Mouse (Mus musculus) testis, adult 2 months (tissue): ENCODE results near the gene Ralgapa2. TPM values are rescaled to one million over a fixed set of nuclear protein-coding genes. Genes with fewer than 3 reads are reported as not detected.

Experiments
- H3K27ac ChIP-seq: fragments of 200-500 bp; 2 replicates; pipeline ENCODE4 v1.5.1; 2012; ENCODE audit warnings: low read depth, low read length; ENCODE audit not compliant: control insufficient read depth, insufficient read depth
- H3K27me3 ChIP-seq: fragments of 200-500 bp; 2 replicates; pipeline ENCODE4 v1.6.1; 2012; ENCODE audit warnings: mild to moderate bottlenecking, low read length, moderate library complexity; ENCODE audit not compliant: control insufficient read depth, insufficient read depth
- H3K36me3 ChIP-seq: fragments of 200-500 bp; 2 replicates; pipeline ENCODE4 v1.6.1; 2012; ENCODE audit warnings: mild to moderate bottlenecking, low read length; ENCODE audit not compliant: control insufficient read depth, insufficient read depth
- H3K4me1 ChIP-seq: fragments of 200-500 bp; 2 replicates; pipeline ENCODE4 v1.6.1; 2012; ENCODE audit warnings: low read length; ENCODE audit not compliant: control insufficient read depth, insufficient read depth
- H3K4me3 ChIP-seq: fragments of 200-500 bp; 2 replicates; pipeline ENCODE4 v1.5.1; 2012; ENCODE audit warnings: low read depth, mild to moderate bottlenecking, low read length, moderate library complexity, mixed read lengths; ENCODE audit not compliant: control insufficient read depth
- CTCF ChIP-seq: fragments of 200-500 bp; IDR thresholded peaks from 2 replicates; pipeline ENCODE4 v1.5.1; 2012; ENCODE audit warnings: low read depth, mild to moderate bottlenecking, inconsistent platforms, low read length, moderate library complexity; ENCODE audit not compliant: control insufficient read depth, insufficient read depth, insufficient replicate concordance
- POLR2A ChIP-seq: fragments of 200-500 bp; IDR thresholded peaks from 2 replicates; pipeline ENCODE4 v1.6.1; 2012; ENCODE audit warnings: low read depth, mild to moderate bottlenecking, inconsistent platforms, low read length, moderate library complexity; ENCODE audit not compliant: control insufficient read depth
- polyA plus RNA-seq: library from polyadenylated mRNA; depleted of rRNA; stranded (reverse); fragments of >200 nt; gene quantifications from 2 replicates; pipeline ENCODE4 v1.2.3, GENCODE M21; 2012

Gene Ralgapa2
- polyA plus RNA-seq, 1 experiment, result 8.8 TPM

GRCm38 (mm10) chr2:146257037-146257436, 255.1 kb downstream of the Ralgapa2 start:
- Histone ChIP-seq H3K4me1 (no peaks in the 10 kb centered on the region), H3K27ac (no peak overlapping the region), H3K4me3 (no peak overlapping the region), H3K36me3 (no peaks in the 10 kb centered on the region), H3K27me3 (no peaks in the 10 kb centered on the region)
- TF ChIP-seq CTCF (no peak), POLR2A (no peak)

- no peak overlapping the region for H3K27ac ChIP-seq
Observed at GRCm38 (mm10) chr2:146256321-146256875, 255.7 kb downstream of the Ralgapa2 start.

GRCm38 (mm10) chr2:146255636-146256035, 256.5 kb downstream of the Ralgapa2 start:
- TF ChIP-seq CTCF (no peak), POLR2A (no peak)
- Histone ChIP-seq H3K27ac (no peak overlapping the region), H3K4me3 (no peak overlapping the region), H3K27me3 (no peaks in the 10 kb centered on the region), H3K4me1 (no peaks in the 10 kb centered on the region), H3K36me3 (no peaks in the 10 kb centered on the region)

More at GRCm38 (mm10) chr2:146256321-146256875, 255.7 kb downstream of the Ralgapa2 start:
- no peaks in the 10 kb centered on the region for H3K36me3 ChIP-seq
- no peak overlapping the region for H3K4me3 ChIP-seq
- TF ChIP-seq POLR2A (no peak), CTCF (no peak)
- H3K27me3 ChIP-seq, result no peaks in the 10 kb centered on the region
- no peaks in the 10 kb centered on the region for H3K4me1 ChIP-seq

- Histone ChIP-seq H3K27me3 (no peaks in the 10 kb centered on the region), H3K36me3 (no peaks in the 10 kb centered on the region), H3K4me3 (no peak overlapping the region), H3K27ac (no peak overlapping the region), H3K4me1 (no peaks in the 10 kb centered on the region)
- TF ChIP-seq POLR2A (no peak), CTCF (no peak)
Observed at GRCm38 (mm10) chr2:146254387-146254786, 257.8 kb downstream of the Ralgapa2 start.

- Histone ChIP-seq H3K4me1 (no peaks in the 10 kb centered on the region), H3K4me3 (no peak overlapping the region), H3K27me3 (no peaks in the 10 kb centered on the region), H3K36me3 (no peaks in the 10 kb centered on the region), H3K27ac (no peak overlapping the region)
- TF ChIP-seq CTCF, result no peak
- no peak for TF ChIP-seq POLR2A
Observed at GRCm38 (mm10) chr2:146250236-146250904, 261.8 kb downstream of the Ralgapa2 start.

GRCm38 (mm10) chr2:146249033-146249432, 263.1 kb downstream of the Ralgapa2 start:
- no peak overlapping the region for H3K4me3 ChIP-seq
- H3K4me1 ChIP-seq, result no peaks in the 10 kb centered on the region
- TF ChIP-seq POLR2A, result no peak
- no peak for TF ChIP-seq CTCF
- peaks cover 3% of the 10 kb centered on the region; the same call in 1 of the 2 replicates for H3K36me3 ChIP-seq
- H3K27me3 ChIP-seq, result no peaks in the 10 kb centered on the region
- no peak overlapping the region for H3K27ac ChIP-seq

GRCm38 (mm10) chr2:146247576-146247975, 264.6 kb downstream of the Ralgapa2 start:
- Histone ChIP-seq H3K4me1 (no peaks in the 10 kb centered on the region), H3K36me3 (peaks cover 3% of the 10 kb centered on the region; the same call in 1 of the 2 replicates), H3K27me3 (no peaks in the 10 kb centered on the region), H3K4me3 (no peak overlapping the region), H3K27ac (no peak overlapping the region)
- TF ChIP-seq POLR2A, result no peak
- TF ChIP-seq CTCF, result no peak
